ENCODE assay signal across 10 mouse cellular contexts in genomic region chr4:137470701-137471317, GRCm38 (mm10). TPM values are rescaled to one million over a fixed set of nuclear protein-coding genes. Genes with fewer than 3 reads are reported as not detected.
A peak's percentile ranks its signal among the peaks of the same experiment; 100 is the strongest.
DNase-seq lines count a peak whose midpoint lies in the region; ATAC-seq and TF ChIP-seq lines count a peak whose summit lies in the region.
"Had no signal": no experiment of that assay in that cellular context is flagged by ENCODE, and none has a peak within 500 bp of the region (broad histone marks: within the 10 kb centered on the region; RNA-seq: fewer than 3 reads in every experiment).

No protein-coding gene starts in this region.

- no peaks in the 10 kb centered on the region for H3K27me3 ChIP-seq in lung, embryonic 16.5 days (ENCODE audit: control insufficient read depth, insufficient read depth, low read depth, low read length)
- no peaks in the 10 kb centered on the region for H3K27me3 ChIP-seq in intestine, postnatal 0 days (replicated peaks; ENCODE audit: control insufficient read depth, insufficient read depth, low read length)
- H3K27me3 ChIP-seq in stomach, embryonic 14.5 days (ENCODE audit: control insufficient read depth, insufficient read depth, low read length) = no peaks in the 10 kb centered on the region

- H3K36me3 ChIP-seq in lung, embryonic 16.5 days (ENCODE audit: control insufficient read depth, insufficient read depth, low read length) = no peaks in the 10 kb centered on the region
- no peaks in the 10 kb centered on the region for H3K36me3 ChIP-seq in intestine, postnatal 0 days (ENCODE audit: control insufficient read depth, insufficient read depth)
- no peaks in the 10 kb centered on the region for H3K36me3 ChIP-seq in stomach, embryonic 14.5 days (ENCODE audit: control insufficient read depth, insufficient read depth, low read length)

- H3K4me2 ChIP-seq in lung, embryonic 16.5 days (ENCODE audit: low read depth, low read length) = peak overlapping the region; percentile 90
- peak overlapping the region; percentile 92 for H3K4me2 ChIP-seq in intestine, postnatal 0 days (replicated peaks; ENCODE audit: low read depth)
- peak overlapping the region; percentile 84 for H3K4me2 ChIP-seq in stomach, embryonic 14.5 days (replicated peaks; ENCODE audit: low read depth, low read length)

- ATAC-seq in lung, embryonic 16.5 days (ENCODE audit: low read depth) = no peak
- ATAC-seq in intestine, postnatal 0 days = no peak
- no peak for ATAC-seq in stomach, embryonic 14.5 days (ENCODE audit: insufficient number of reproducible peaks, insufficient read depth, low FRiP score, low read depth)
- ATAC-seq: activated CD4-positive, CD25-positive, alpha-beta regulatory T cell, adult 4 months had no signal

- H3K9me3 ChIP-seq in lung, embryonic 16.5 days (ENCODE audit: control insufficient read depth, low read length) = no peaks in the 10 kb centered on the region
- H3K9me3 ChIP-seq in intestine, postnatal 0 days (ENCODE audit: control insufficient read depth) = no peaks in the 10 kb centered on the region
- no peaks in the 10 kb centered on the region for H3K9me3 ChIP-seq in stomach, embryonic 14.5 days (ENCODE audit: control insufficient read depth, low read depth, low read length)

- intact Hi-C loops in gastrocnemius, postnatal 14 days (cut with DNase I; ENCODE audit: low total_unique reads) = no loop called here

- no peak for TF ChIP-seq CTCF in intestine, postnatal 0 days (IDR thresholded peaks at IDR 0.05; ENCODE audit: low read depth)

- DNase-seq in adrenal gland, postnatal 14 days = peak; percentile 50
- no peak for DNase-seq in adrenal gland, adult 2 months
- no peak for DNase-seq in lung, postnatal 25 days (ENCODE audit: low spot score)
- no peak for DNase-seq in gastrocnemius, postnatal 14 days
- DNase-seq in right cerebral cortex, postnatal 4 days = no peak

- peak overlapping the region; percentile 95 for H3K9ac ChIP-seq in lung, embryonic 16.5 days (ENCODE audit: low read length)
- no peak overlapping the region for H3K9ac ChIP-seq in intestine, postnatal 0 days (ENCODE audit: low read depth, low read length)
- H3K9ac ChIP-seq in stomach, embryonic 14.5 days (replicated peaks; ENCODE audit: low read depth, low read length) = peak overlapping the region; percentile 86; the same call in 1 of the 2 replicates

- peak overlapping the region; percentile 87 for H3K4me3 ChIP-seq in lung, embryonic 16.5 days (ENCODE audit: low read length)
- H3K4me3 ChIP-seq in intestine, postnatal 0 days (ENCODE audit: low read depth, low read length) = peak overlapping the region; percentile 64; the same call in 1 of the 2 replicates
- H3K4me3 ChIP-seq in stomach, embryonic 14.5 days (ENCODE audit: low read depth, low read length) = peak overlapping the region; percentile 88; the same call in 1 of the 2 replicates

- H3K4me1 ChIP-seq in lung, embryonic 16.5 days (replicated peaks; ENCODE audit: control insufficient read depth, insufficient read depth, low read length) = peaks cover 75% of the 10 kb centered on the region
- H3K4me1 ChIP-seq in intestine, postnatal 0 days (replicated peaks; ENCODE audit: control insufficient read depth, insufficient read depth, low read length) = peaks cover 6% of the 10 kb centered on the region; the same call in 1 of the 2 replicates
- peaks cover 50% of the 10 kb centered on the region for H3K4me1 ChIP-seq in stomach, embryonic 14.5 days (ENCODE audit: control insufficient read depth, insufficient read depth, low read length)

- WGBS in lung, embryonic 16.5 days = 44% methylated on average over 9 of the region's 9 CpGs
- 56% methylated on average over 9 of the region's 9 CpGs for WGBS in intestine, postnatal 0 days
- WGBS in stomach, embryonic 14.5 days = 47% methylated on average over 9 of the region's 9 CpGs

- peak overlapping the region; percentile 89 for H3K27ac ChIP-seq in lung, embryonic 16.5 days (ENCODE audit: low read length)
- no peak overlapping the region for H3K27ac ChIP-seq in intestine, postnatal 0 days (ENCODE audit: low read depth, low read length)
- peak overlapping the region; percentile 45 for H3K27ac ChIP-seq in stomach, embryonic 14.5 days (ENCODE audit: low read length)

RNA-seq across cellular contexts. Expression of gene Hspg2, which starts 2.2 kb away (rescaled TPM):
- total RNA-seq in adrenal gland, postnatal 14 days (2021) = 230 and 242 TPM in 2 replicates
- 100 to 1,000 TPM in 1 of 2 experiments, 10 to 100 TPM in 1; 87.4 to 150 TPM for total RNA-seq in adrenal gland, adult 2 months (2021)
- polyA plus RNA-seq in adrenal gland, adult 2 months (2012; rRNA removed) = 122 and 125 TPM in 2 replicates
- polyA plus RNA-seq in lung, embryonic 16.5 days (2015; fragmentation: Nextera tagmentation; extraction: Ambion mirVana) = 34.7 and 35.2 TPM in 2 replicates
- 16.3 and 16.4 TPM in 2 replicates for polyA plus RNA-seq in intestine, postnatal 0 days (2015; fragmentation: Nextera tagmentation; extraction: Ambion mirVana)
- 42.6 and 44.1 TPM in 2 replicates for polyA plus RNA-seq in stomach, embryonic 14.5 days (2014; fragmentation: Nextera tagmentation; extraction: Ambion mirVana)
- 100 to 1,000 TPM; 193 to 224 TPM for total RNA-seq in gastrocnemius, postnatal 14 days (2021)
- polyA plus RNA-seq: activated CD4-positive, CD25-positive, alpha-beta regulatory T cell, adult 4 months had no signal

RNA-seq across cellular contexts. Expression of gene 1700013G24Rik, which starts 17.7 kb away (rescaled TPM):
- not detected in 2 replicates for total RNA-seq in adrenal gland, postnatal 14 days (2021)
- not detected for total RNA-seq in adrenal gland, adult 2 months (2021)
- not detected in 2 replicates for polyA plus RNA-seq in adrenal gland, adult 2 months (2012; rRNA removed)
- polyA plus RNA-seq in lung, embryonic 16.5 days (2015; fragmentation: Nextera tagmentation; extraction: Ambion mirVana) = not detected in 2 replicates
- not detected in 2 replicates for polyA plus RNA-seq in intestine, postnatal 0 days (2015; fragmentation: Nextera tagmentation; extraction: Ambion mirVana)
- polyA plus RNA-seq in stomach, embryonic 14.5 days (2014; fragmentation: Nextera tagmentation; extraction: Ambion mirVana) = not detected in 2 replicates
- total RNA-seq in gastrocnemius, postnatal 14 days (2021) = not detected
- total RNA-seq: midbrain, postnatal 0 days had no signal
- polyA plus RNA-seq: activated CD4-positive, CD25-positive, alpha-beta regulatory T cell, adult 4 months; midbrain, postnatal 0 days had no signal

RNA-seq across cellular contexts. Expression of gene Cela3b, which starts 40.5 kb away (rescaled TPM):
- not detected in 2 replicates for total RNA-seq in adrenal gland, postnatal 14 days (2021)
- total RNA-seq in adrenal gland, adult 2 months (2021) = not detected
- polyA plus RNA-seq in adrenal gland, adult 2 months (2012; rRNA removed) = 0.16 and 0.33 TPM in 2 replicates
- not detected in 2 replicates for polyA plus RNA-seq in lung, embryonic 16.5 days (2015; fragmentation: Nextera tagmentation; extraction: Ambion mirVana)
- polyA plus RNA-seq in intestine, postnatal 0 days (2015; fragmentation: Nextera tagmentation; extraction: Ambion mirVana) = 9.1 and 13.6 TPM in 2 replicates
- 1.0 TPM in 1 of 2 replicates, not detected in the other for polyA plus RNA-seq in stomach, embryonic 14.5 days (2014; fragmentation: Nextera tagmentation; extraction: Ambion mirVana)
- total RNA-seq in gastrocnemius, postnatal 14 days (2021) = not detected
- total RNA-seq: midbrain, postnatal 0 days had no signal
- polyA plus RNA-seq: activated CD4-positive, CD25-positive, alpha-beta regulatory T cell, adult 4 months; midbrain, postnatal 0 days had no signal
